ENCODE assay signal across 7 mouse cellular contexts in genomic region chr4:132515369-132516155, GRCm38 (mm10). TPM values are rescaled to one million over a fixed set of nuclear protein-coding genes. Genes with fewer than 3 reads are reported as not detected.
DNase-seq lines count a peak whose midpoint lies in the region; ATAC-seq lines count a peak whose summit lies in the region.

No protein-coding gene starts in this region.

- WGBS in embryonic facial prominence, embryonic 10.5 days = 21% methylated on average over 22 of the region's 22 CpGs
- WGBS in limb, embryonic 10.5 days = 22% methylated on average over 22 of the region's 22 CpGs
- 19% methylated on average over 22 of the region's 22 CpGs for WGBS in midbrain, embryonic 13.5 days

- peak overlapping the region; percentile 37 for H3K9ac ChIP-seq in midbrain, embryonic 13.5 days (replicated peaks)

- peak overlapping the region; percentile 60 for H3K4me3 ChIP-seq in embryonic facial prominence, embryonic 10.5 days
- H3K4me3 ChIP-seq in limb, embryonic 10.5 days = peak overlapping the region; percentile 59
- H3K4me3 ChIP-seq in midbrain, embryonic 13.5 days (replicated peaks) = peak overlapping the region; percentile 46

- H3K4me2 ChIP-seq in midbrain, embryonic 13.5 days (replicated peaks) = peak overlapping the region; percentile 92

- no peaks in the 10 kb centered on the region for H3K36me3 ChIP-seq in embryonic facial prominence, embryonic 10.5 days (replicated peaks)
- H3K36me3 ChIP-seq in limb, embryonic 10.5 days = no peaks in the 10 kb centered on the region
- H3K36me3 ChIP-seq in midbrain, embryonic 13.5 days = no peaks in the 10 kb centered on the region

- no peaks in the 10 kb centered on the region for H3K9me3 ChIP-seq in embryonic facial prominence, embryonic 10.5 days
- H3K9me3 ChIP-seq in limb, embryonic 10.5 days (replicated peaks) = no peaks in the 10 kb centered on the region
- H3K9me3 ChIP-seq in midbrain, embryonic 13.5 days = no peaks in the 10 kb centered on the region

- H3K27me3 ChIP-seq in embryonic facial prominence, embryonic 10.5 days (replicated peaks; ENCODE audit: low read depth, poor library complexity, severe bottlenecking) = 0 out of 2 replicates have a peak, but pooled peaks cover 7% of the 10 kb centered on the region
- H3K27me3 ChIP-seq in limb, embryonic 10.5 days (ENCODE audit: low read depth, poor library complexity, severe bottlenecking) = no peaks in the 10 kb centered on the region
- peaks cover 23% of the 10 kb centered on the region for H3K27me3 ChIP-seq in midbrain, embryonic 13.5 days

- H3K27ac ChIP-seq in embryonic facial prominence, embryonic 10.5 days (replicated peaks) = peak overlapping the region; percentile 73
- peak overlapping the region; percentile 78 for H3K27ac ChIP-seq in limb, embryonic 10.5 days
- H3K27ac ChIP-seq in midbrain, embryonic 13.5 days = peak overlapping the region; percentile 47

- peak; percentile 93 for DNase-seq in adrenal gland, postnatal 10 days
- peak; percentile 90 for DNase-seq in embryonic facial prominence, embryonic 10.5 days (ENCODE audit: low spot score)
- DNase-seq in kidney, adult 11 months = peak; percentile 98
- DNase-seq in limb, embryonic 10.5 days (ENCODE audit: low spot score) = peak; percentile 83
- DNase-seq in spleen, adult 12 weeks (ENCODE audit: low spot score) = peak; percentile 81

- H3K4me1 ChIP-seq in embryonic facial prominence, embryonic 10.5 days = peaks cover 16% of the 10 kb centered on the region
- peaks cover 17% of the 10 kb centered on the region for H3K4me1 ChIP-seq in limb, embryonic 10.5 days
- H3K4me1 ChIP-seq in midbrain, embryonic 13.5 days (replicated peaks) = peaks cover 14% of the 10 kb centered on the region

- ATAC-seq in granulocyte monocyte progenitor cell, adult 5-6 weeks (replicated peaks; ENCODE audit: poor library complexity, severe bottlenecking) = peak; percentile 84
- ATAC-seq in midbrain, embryonic 13.5 days = peak; percentile 93

RNA-seq across cellular contexts. Expression of gene Sesn2, which starts 5.3 kb away (rescaled TPM):
- total RNA-seq in adrenal gland, postnatal 10 days (2021) = 10 to 100 TPM; 11.6 to 26.0 TPM
- 12.3 and 13.3 TPM in 2 replicates for polyA plus RNA-seq in embryonic facial prominence, embryonic 10.5 days (2016; fragmentation: Nextera tagmentation; extraction: Ambion mirVana)
- total RNA-seq in granulocyte monocyte progenitor cell, adult 5-6 weeks (2014; fragmentation: Nextera tagmentation) = 3.4 and 3.9 TPM in 2 replicates
- 2.1 and 2.9 TPM in 2 replicates for total RNA-seq in granulocyte monocyte progenitor cell, adult 5-6 weeks (2017)
- polyA plus RNA-seq in limb, embryonic 10.5 days (2016; fragmentation: Nextera tagmentation; extraction: Ambion mirVana) = 10.9 and 11.7 TPM in 2 replicates
- polyA plus RNA-seq in midbrain, embryonic 13.5 days (2015; fragmentation: Nextera tagmentation; extraction: Ambion mirVana) = 7.6 and 9.2 TPM in 2 replicates

RNA-seq across cellular contexts. Expression of gene Atpif1, which starts 17.9 kb away (rescaled TPM):
- total RNA-seq in adrenal gland, postnatal 10 days (2021) = 100 to 1,000 TPM; 311 to 337 TPM
- 1,009 and 1,074 TPM in 2 replicates for polyA plus RNA-seq in embryonic facial prominence, embryonic 10.5 days (2016; fragmentation: Nextera tagmentation; extraction: Ambion mirVana)
- 781 and 857 TPM in 2 replicates for total RNA-seq in granulocyte monocyte progenitor cell, adult 5-6 weeks (2014; fragmentation: Nextera tagmentation)
- total RNA-seq in granulocyte monocyte progenitor cell, adult 5-6 weeks (2017) = 1,252 and 1,475 TPM in 2 replicates
- polyA plus RNA-seq in limb, embryonic 10.5 days (2016; fragmentation: Nextera tagmentation; extraction: Ambion mirVana) = 1,005 and 1,007 TPM in 2 replicates
- polyA plus RNA-seq in midbrain, embryonic 13.5 days (2015; fragmentation: Nextera tagmentation; extraction: Ambion mirVana) = 1,327 and 1,380 TPM in 2 replicates

RNA-seq across cellular contexts. Expression of gene Dnajc8, which starts 19.8 kb away (rescaled TPM):
- total RNA-seq in adrenal gland, postnatal 10 days (2021) = 10 to 100 TPM; 73.9 to 87.0 TPM
- 222 TPM in 2 replicates for polyA plus RNA-seq in embryonic facial prominence, embryonic 10.5 days (2016; fragmentation: Nextera tagmentation; extraction: Ambion mirVana)
- 136 and 140 TPM in 2 replicates for total RNA-seq in granulocyte monocyte progenitor cell, adult 5-6 weeks (2014; fragmentation: Nextera tagmentation)
- 369 and 376 TPM in 2 replicates for total RNA-seq in granulocyte monocyte progenitor cell, adult 5-6 weeks (2017)
- polyA plus RNA-seq in limb, embryonic 10.5 days (2016; fragmentation: Nextera tagmentation; extraction: Ambion mirVana) = 213 and 229 TPM in 2 replicates
- polyA plus RNA-seq in midbrain, embryonic 13.5 days (2015; fragmentation: Nextera tagmentation; extraction: Ambion mirVana) = 158 and 173 TPM in 2 replicates

RNA-seq across cellular contexts. Expression of gene Ptafr, which starts 48.3 kb away (rescaled TPM):
- total RNA-seq in adrenal gland, postnatal 10 days (2021) = 1 to 10 TPM; 1.9 to 2.3 TPM
- 0.28 and 0.44 TPM in 2 replicates for polyA plus RNA-seq in embryonic facial prominence, embryonic 10.5 days (2016; fragmentation: Nextera tagmentation; extraction: Ambion mirVana)
- 2.4 TPM in 2 replicates for total RNA-seq in granulocyte monocyte progenitor cell, adult 5-6 weeks (2014; fragmentation: Nextera tagmentation)
- 1.2 and 1.4 TPM in 2 replicates for total RNA-seq in granulocyte monocyte progenitor cell, adult 5-6 weeks (2017)
- polyA plus RNA-seq in limb, embryonic 10.5 days (2016; fragmentation: Nextera tagmentation; extraction: Ambion mirVana) = 0.20 and 0.25 TPM in 2 replicates
- 0.41 and 0.51 TPM in 2 replicates for polyA plus RNA-seq in midbrain, embryonic 13.5 days (2015; fragmentation: Nextera tagmentation; extraction: Ambion mirVana)

RNA-seq across cellular contexts. Expression of gene Med18, which starts 51.8 kb away (rescaled TPM):
- total RNA-seq in adrenal gland, postnatal 10 days (2021) = 10 to 100 TPM in 1 of 2 experiments, 1 to 10 TPM in 1; 8.2 to 10.6 TPM
- 37.0 and 41.7 TPM in 2 replicates for polyA plus RNA-seq in embryonic facial prominence, embryonic 10.5 days (2016; fragmentation: Nextera tagmentation; extraction: Ambion mirVana)
- total RNA-seq in granulocyte monocyte progenitor cell, adult 5-6 weeks (2014; fragmentation: Nextera tagmentation) = 9.2 and 16.1 TPM in 2 replicates
- 9.9 and 16.2 TPM in 2 replicates for total RNA-seq in granulocyte monocyte progenitor cell, adult 5-6 weeks (2017)
- polyA plus RNA-seq in limb, embryonic 10.5 days (2016; fragmentation: Nextera tagmentation; extraction: Ambion mirVana) = 37.2 and 40.6 TPM in 2 replicates
- polyA plus RNA-seq in midbrain, embryonic 13.5 days (2015; fragmentation: Nextera tagmentation; extraction: Ambion mirVana) = 17.8 and 20.9 TPM in 2 replicates

Comparison
In these comparisons a context has a peak if more than half of its experiments do, and no peak if none do; other contexts are left out.
1. Peak in every context shown above with its lines: DNase-seq, ATAC-seq, H3K4me3 ChIP-seq and H3K27ac ChIP-seq.